Mouse (Mus musculus): Measurements from ENCODE around the gene Rinl.

Gene Rinl

GRCm38 (mm10) chr7:28780857-28781256 is 7.9 kb upstream of the Rinl start:
- DNase-seq (ENCODE audit: low spot score in 2 of 2) = no peak

- no peak for DNase-seq (ENCODE audit: low spot score in 2 of 2)
Observed at GRCm38 (mm10) chr7:28781261-28781663, 7.5 kb upstream of the Rinl start.

- DNase-seq (ENCODE audit: low spot score in 2 of 2) = no peak
Observed at GRCm38 (mm10) chr7:28785161-28785560, 3.6 kb upstream of the Rinl start.

GRCm38 (mm10) chr7:28787884-28788283 is 885 bp upstream of the Rinl start:
- DNase-seq (ENCODE audit: low spot score in 2 of 2) = no peak

GRCm38 (mm10) chr7:28789235-28789634 is 466 bp downstream of the Rinl start:
- no peak for DNase-seq (ENCODE audit: low spot score in 2 of 2)

- no peak for DNase-seq (ENCODE audit: low spot score in 2 of 2)
Observed at GRCm38 (mm10) chr7:28790066-28790806, 1.5 kb downstream of the Rinl start.

GRCm38 (mm10) chr7:28791706-28792105 is 2.9 kb downstream of the Rinl start:
- no peak for DNase-seq (ENCODE audit: low spot score in 2 of 2)

- DNase-seq (ENCODE audit: low spot score in 2 of 2) = no peak
Observed at GRCm38 (mm10) chr7:28792391-28793185, 3.8 kb downstream of the Rinl start.

GRCm38 (mm10) chr7:28793834-28794233 is 5.1 kb downstream of the Rinl start:
- no peak for DNase-seq (ENCODE audit: low spot score in 2 of 2)

- DNase-seq (ENCODE audit: low spot score in 2 of 2) = no peak
Observed at GRCm38 (mm10) chr7:28794496-28794895, 5.7 kb downstream of the Rinl start.

GRCm38 (mm10) chr7:28795832-28796231 is 7.1 kb downstream of the Rinl start:
- no peak for DNase-seq (ENCODE audit: low spot score in 2 of 2)

GRCm38 (mm10) chr7:28796562-28796975 is 7.8 kb downstream of the Rinl start:
- DNase-seq (ENCODE audit: low spot score in 2 of 2) = peak; percentile 80 to 84

GRCm38 (mm10) chr7:28799994-28800393 is 11.2 kb downstream of the Rinl start:
- no peak for DNase-seq (ENCODE audit: low spot score in 2 of 2)

- no peak for DNase-seq (ENCODE audit: low spot score in 2 of 2)
Observed at GRCm38 (mm10) chr7:28801451-28801850, 12.7 kb downstream of the Rinl start.

- DNase-seq (ENCODE audit: low spot score in 2 of 2) = peak in 1 of 2 experiments; percentile 69
Observed at GRCm38 (mm10) chr7:28801901-28802670, 13.3 kb downstream of the Rinl start.

GRCm38 (mm10) chr7:28802846-28803588 is 14.2 kb downstream of the Rinl start:
- DNase-seq (ENCODE audit: low spot score in 2 of 2) = no peak

- no peak for DNase-seq (ENCODE audit: low spot score in 2 of 2)
Observed at GRCm38 (mm10) chr7:28803756-28804155, 15.0 kb downstream of the Rinl start.

- DNase-seq (ENCODE audit: low spot score in 2 of 2) = no peak
Observed at GRCm38 (mm10) chr7:28806869-28807268, 18.1 kb downstream of the Rinl start.

GRCm38 (mm10) chr7:28807641-28808220 is 19.0 kb downstream of the Rinl start:
- peak in 1 of 2 experiments; percentile 51 for DNase-seq (ENCODE audit: low spot score in 2 of 2)

- DNase-seq (ENCODE audit: low spot score in 2 of 2) = peak in 1 of 2 experiments; percentile 76
Observed at GRCm38 (mm10) chr7:28808221-28808941, 19.6 kb downstream of the Rinl start, which contains the start of gene Hnrnpl. Gene Hnrnpl (plus strand): TSS chr7:28808541.

Data from urinary bladder, postnatal 4 days (tissue).